Mouse (Mus musculus): ENCODE results near the gene Sufu. TPM values are rescaled to one million over a fixed set of nuclear protein-coding genes. Genes with fewer than 3 reads are reported as not detected.

Sufu gene
- polyA plus RNA-seq, 1 experiment, result 0.73 TPM

GRCm38 (mm10) chr19:46416276-46416675 is 19.6 kb downstream of the Sufu start:
- TF ChIP-seq GATA1 (IDR thresholded peaks at IDR 0.05; ENCODE audit: low read length) (no peak), TAL1 (IDR thresholded peaks at IDR 0.05; ENCODE audit: low read length) (no peak)
- no peaks in the 10 kb centered on the region for H3K9me3 ChIP-seq (ENCODE audit: control insufficient read depth, low read length)
- H3K4me1 ChIP-seq (ENCODE audit: control insufficient read depth), result peaks cover 6% of the 10 kb centered on the region
- no peaks in the 10 kb centered on the region for H3K27me3 ChIP-seq (ENCODE audit: control insufficient read depth)
- no peak overlapping the region for H3K4me3 ChIP-seq (replicated peaks)
- no peaks in the 10 kb centered on the region for H3K36me3 ChIP-seq (ENCODE audit: control insufficient read depth)

GRCm38 (mm10) chr19:46418051-46418450 is 21.4 kb downstream of the Sufu start:
- no peaks in the 10 kb centered on the region for H3K27me3 ChIP-seq (ENCODE audit: control insufficient read depth)
- H3K4me3 ChIP-seq (replicated peaks), result no peak overlapping the region
- no peaks in the 10 kb centered on the region for H3K36me3 ChIP-seq (ENCODE audit: control insufficient read depth)
- H3K4me1 ChIP-seq (ENCODE audit: control insufficient read depth), result peaks cover 6% of the 10 kb centered on the region
- no peak for TF ChIP-seq TAL1 (IDR thresholded peaks at IDR 0.05; ENCODE audit: low read length)
- TF ChIP-seq GATA1 (IDR thresholded peaks at IDR 0.05; ENCODE audit: low read length), result no peak
- no peaks in the 10 kb centered on the region for H3K9me3 ChIP-seq (ENCODE audit: control insufficient read depth, low read length)

- H3K9me3 ChIP-seq (ENCODE audit: control insufficient read depth, low read length), result no peaks in the 10 kb centered on the region
- TF ChIP-seq TAL1 (IDR thresholded peaks at IDR 0.05; ENCODE audit: low read length) (no peak), GATA1 (IDR thresholded peaks at IDR 0.05; ENCODE audit: low read length) (no peak)
- no peak overlapping the region for H3K4me3 ChIP-seq (replicated peaks)
- no peaks in the 10 kb centered on the region; the same call in 1 of the 2 replicates for H3K36me3 ChIP-seq (ENCODE audit: control insufficient read depth)
- H3K27me3 ChIP-seq (ENCODE audit: control insufficient read depth), result no peaks in the 10 kb centered on the region
- H3K4me1 ChIP-seq (ENCODE audit: control insufficient read depth), result peaks cover 5% of the 10 kb centered on the region
These were observed 23.7 kb downstream of the Sufu start for GRCm38 (mm10) chr19:46420410-46420809.

GRCm38 (mm10) chr19:46422384-46423338 is 26.0 kb downstream of the Sufu start:
- Histone ChIP-seq H3K27me3 (ENCODE audit: control insufficient read depth) (no peaks in the 10 kb centered on the region), H3K4me1 (ENCODE audit: control insufficient read depth) (peaks cover 3% of the 10 kb centered on the region; the same call in 1 of the 2 replicates), H3K9me3 (ENCODE audit: control insufficient read depth, low read length) (no peaks in the 10 kb centered on the region), H3K4me3 (replicated peaks) (no peak overlapping the region), H3K36me3 (ENCODE audit: control insufficient read depth) (no peaks in the 10 kb centered on the region; the same call in 1 of the 2 replicates)
- TF ChIP-seq GATA1 (IDR thresholded peaks at IDR 0.05; ENCODE audit: low read length), result no peak
- TF ChIP-seq TAL1 (IDR thresholded peaks at IDR 0.05; ENCODE audit: low read length), result no peak

GRCm38 (mm10) chr19:46425266-46425665 is 28.6 kb downstream of the Sufu start:
- TF ChIP-seq TAL1 (IDR thresholded peaks at IDR 0.05; ENCODE audit: low read length), result no peak
- no peak for TF ChIP-seq GATA1 (IDR thresholded peaks at IDR 0.05; ENCODE audit: low read length)
- H3K27me3 ChIP-seq (ENCODE audit: control insufficient read depth), result no peaks in the 10 kb centered on the region

GRCm38 (mm10) chr19:46426488-46426887 is 29.8 kb downstream of the Sufu start:
- no peak overlapping the region for H3K4me3 ChIP-seq (replicated peaks)
- H3K9me3 ChIP-seq (ENCODE audit: control insufficient read depth, low read length), result no peaks in the 10 kb centered on the region
- peaks cover 5% of the 10 kb centered on the region for H3K4me1 ChIP-seq (ENCODE audit: control insufficient read depth)
- peaks cover 2% of the 10 kb centered on the region; the same call in 1 of the 2 replicates for H3K36me3 ChIP-seq (ENCODE audit: control insufficient read depth)
- H3K27me3 ChIP-seq (ENCODE audit: control insufficient read depth), result no peaks in the 10 kb centered on the region
- TF ChIP-seq TAL1 (IDR thresholded peaks at IDR 0.05; ENCODE audit: low read length) (no peak), GATA1 (IDR thresholded peaks at IDR 0.05; ENCODE audit: low read length) (no peak)

More at GRCm38 (mm10) chr19:46425266-46425665, 28.6 kb downstream of the Sufu start:
- Histone ChIP-seq H3K36me3 (ENCODE audit: control insufficient read depth) (peaks cover 2% of the 10 kb centered on the region; the same call in 1 of the 2 replicates), H3K4me3 (replicated peaks) (no peak overlapping the region), H3K4me1 (ENCODE audit: control insufficient read depth) (peaks cover 3% of the 10 kb centered on the region; the same call in 1 of the 2 replicates), H3K9me3 (ENCODE audit: control insufficient read depth, low read length) (no peaks in the 10 kb centered on the region)

- TF ChIP-seq TAL1 (IDR thresholded peaks at IDR 0.05; ENCODE audit: low read length) (no peak), GATA1 (IDR thresholded peaks at IDR 0.05; ENCODE audit: low read length) (no peak)
- no peaks in the 10 kb centered on the region for H3K27me3 ChIP-seq (ENCODE audit: control insufficient read depth)
- peaks cover 2% of the 10 kb centered on the region; the same call in 1 of the 2 replicates for H3K36me3 ChIP-seq (ENCODE audit: control insufficient read depth)
- no peak overlapping the region for H3K4me3 ChIP-seq (replicated peaks)
- no peaks in the 10 kb centered on the region for H3K9me3 ChIP-seq (ENCODE audit: control insufficient read depth, low read length)
- H3K4me1 ChIP-seq (ENCODE audit: control insufficient read depth), result peaks cover 6% of the 10 kb centered on the region
These were observed 32.6 kb downstream of the Sufu start for GRCm38 (mm10) chr19:46429250-46429649.

- H3K27me3 ChIP-seq (ENCODE audit: control insufficient read depth), result no peaks in the 10 kb centered on the region
- H3K36me3 ChIP-seq (ENCODE audit: control insufficient read depth), result no peaks in the 10 kb centered on the region
- TF ChIP-seq TAL1 (IDR thresholded peaks at IDR 0.05; ENCODE audit: low read length) (no peak), GATA1 (IDR thresholded peaks at IDR 0.05; ENCODE audit: low read length) (no peak)
- H3K9me3 ChIP-seq (ENCODE audit: control insufficient read depth, low read length), result no peaks in the 10 kb centered on the region
- H3K4me3 ChIP-seq (replicated peaks), result no peak overlapping the region
- peaks cover 3% of the 10 kb centered on the region for H3K4me1 ChIP-seq (ENCODE audit: control insufficient read depth)
These were observed 37.0 kb downstream of the Sufu start for GRCm38 (mm10) chr19:46433712-46434111.

- TF ChIP-seq TAL1 (IDR thresholded peaks at IDR 0.05; ENCODE audit: low read length), result no peak
- no peak for TF ChIP-seq GATA1 (IDR thresholded peaks at IDR 0.05; ENCODE audit: low read length)
- Histone ChIP-seq H3K4me3 (replicated peaks) (no peak overlapping the region), H3K9me3 (ENCODE audit: control insufficient read depth, low read length) (no peaks in the 10 kb centered on the region), H3K36me3 (ENCODE audit: control insufficient read depth) (no peaks in the 10 kb centered on the region), H3K4me1 (ENCODE audit: control insufficient read depth) (peaks cover 3% of the 10 kb centered on the region), H3K27me3 (ENCODE audit: control insufficient read depth) (no peaks in the 10 kb centered on the region)
These were observed 37.5 kb downstream of the Sufu start for GRCm38 (mm10) chr19:46434148-46434547.

Data from erythroblast, embryonic 14.5 days (primary cell).